Mouse (Mus musculus) urinary bladder, postnatal 36 days (tissue): ENCODE data around the gene Rab3il1.

Source experiments
- DNase-seq, 2 experiments: peaks; one replicate each; pipeline ENCODE4 v3.0.0; 2022; ENCODE audit warnings: low spot score in 2 of 2, mixed read lengths in 1 of 2

Gene Rab3il1

DNA sequence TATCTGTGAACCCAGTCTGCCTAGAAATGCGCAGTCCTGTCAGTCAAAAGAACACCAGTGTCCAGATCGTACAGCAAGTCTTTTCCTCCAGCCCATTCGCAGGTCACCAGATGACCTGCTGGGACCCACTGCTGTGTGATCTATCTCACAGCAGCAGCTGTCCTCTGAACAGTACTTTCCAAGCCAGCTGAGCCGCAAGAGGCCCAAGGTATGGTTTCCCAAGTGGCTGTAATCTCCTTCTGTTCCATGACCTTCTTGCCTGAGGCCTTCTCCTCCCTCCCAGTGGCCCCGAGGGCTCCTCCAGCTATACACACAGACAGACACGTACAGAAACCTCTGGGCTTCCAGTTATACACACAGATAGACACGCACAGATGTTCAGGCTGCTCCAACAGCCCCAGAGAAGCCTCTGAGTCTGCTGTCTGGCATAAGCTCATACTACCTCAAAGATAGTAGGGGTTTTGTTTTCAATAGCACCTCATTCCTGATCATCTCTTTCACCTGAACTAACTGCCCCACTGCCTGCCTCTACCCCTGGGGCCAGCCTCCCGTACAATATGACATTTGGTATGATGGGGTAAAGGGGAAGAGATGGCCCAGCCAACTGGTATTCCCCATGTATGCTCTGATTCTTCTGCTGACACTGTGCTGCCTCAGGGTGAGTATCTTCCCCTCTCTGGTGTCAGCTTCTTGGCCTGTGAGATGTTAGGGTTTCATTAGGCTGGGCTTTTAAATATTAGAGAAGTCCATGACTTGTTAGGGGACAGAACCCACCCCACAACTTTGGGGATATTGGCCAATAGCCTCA, 59.5 kb downstream of the Rab3il1 start:
- DNase-seq, result no peak

DNA sequence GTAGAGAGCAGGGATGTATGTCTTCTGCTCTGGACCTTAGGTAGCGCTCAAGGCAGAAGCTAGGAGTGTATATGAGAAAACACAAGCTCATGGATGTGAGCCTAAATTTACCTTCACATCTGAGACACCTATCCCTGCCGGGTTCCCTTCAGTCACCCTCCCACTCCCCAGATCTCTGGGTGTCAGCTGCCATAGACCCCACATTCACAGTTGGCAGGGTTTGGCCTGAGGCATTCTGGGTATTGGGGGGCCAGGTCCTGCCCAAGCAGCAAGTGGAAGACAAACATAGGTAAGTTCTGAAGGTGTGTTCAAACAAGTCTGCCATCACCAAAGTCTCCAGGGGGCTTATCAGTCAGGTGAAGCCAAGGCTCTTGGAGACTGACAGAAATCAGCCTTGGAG, 60.2 kb downstream of the Rab3il1 start:
- no peak for DNase-seq

- no peak for DNase-seq
Measured at GRCm38 (mm10) chr19:10062292-10062691, 60.8 kb downstream of the Rab3il1 start.

DNA sequence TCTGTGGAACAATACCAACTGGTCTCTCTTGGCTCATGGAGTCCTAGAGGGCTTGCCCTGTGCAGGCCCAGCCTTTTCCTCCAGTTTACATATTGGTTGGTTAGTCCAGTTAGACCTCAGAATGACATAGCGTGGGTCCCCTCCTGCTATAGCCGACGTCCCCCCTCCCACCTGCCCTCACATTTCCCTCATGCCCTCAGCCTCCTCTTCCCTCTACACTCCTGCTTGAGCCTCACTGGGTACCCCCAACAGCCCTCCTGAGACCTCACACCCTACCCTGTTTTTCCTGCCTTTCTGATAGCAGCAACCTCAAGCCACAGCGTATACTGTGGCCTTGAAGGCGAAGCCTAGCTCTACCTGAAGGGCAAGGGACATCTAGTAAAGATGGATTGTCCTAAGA, 61.4 kb downstream of the Rab3il1 start:
- no peak for DNase-seq

DNA sequence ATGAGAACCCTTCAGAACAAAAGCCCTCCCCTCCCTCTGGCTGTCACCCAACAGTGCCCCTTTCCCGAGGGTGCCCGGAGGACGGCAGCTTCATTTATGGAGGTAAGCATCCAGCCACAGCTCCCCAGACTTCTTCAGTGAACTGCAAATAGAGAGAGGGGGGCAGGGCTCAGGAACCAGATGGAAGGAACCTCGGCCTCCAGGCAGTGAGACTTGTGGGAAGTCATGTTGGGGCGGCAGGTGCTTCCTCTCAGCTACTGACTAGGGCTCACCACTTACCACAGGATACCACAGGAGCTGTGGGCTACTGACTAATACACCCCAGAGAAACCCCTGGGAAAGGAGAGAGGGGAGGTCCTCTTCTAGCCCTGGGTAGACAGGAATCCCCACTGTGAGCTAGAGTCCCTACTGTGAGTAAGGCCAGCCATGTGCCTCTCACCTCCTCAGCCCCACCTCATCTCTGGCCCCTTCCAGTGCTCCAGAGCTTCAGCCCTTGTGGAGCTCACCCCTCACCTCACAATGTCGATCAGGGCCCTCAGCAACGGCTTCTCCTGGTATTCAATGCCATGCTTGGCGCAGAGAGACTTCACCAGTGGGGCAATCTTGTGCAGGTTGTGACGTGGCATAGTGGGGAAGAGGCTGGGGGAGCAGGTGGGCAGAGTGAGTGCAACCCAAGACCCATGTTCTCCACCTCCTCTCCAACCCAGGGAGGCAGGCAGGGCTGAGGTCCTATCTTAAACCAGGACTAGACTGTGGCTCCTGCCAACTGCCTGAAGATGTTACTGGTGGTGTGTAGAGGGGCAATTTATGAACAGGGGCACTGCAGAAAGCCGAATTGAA, 62.9 kb downstream of the Rab3il1 start:
- no peak for DNase-seq

GRCm38 (mm10) chr19:10065465-10066188, 64.2 kb downstream of the Rab3il1 start:
- no peak for DNase-seq

GRCm38 (mm10) chr19:10066189-10066500, 64.7 kb downstream of the Rab3il1 start:
- DNase-seq, result no peak

DNA sequence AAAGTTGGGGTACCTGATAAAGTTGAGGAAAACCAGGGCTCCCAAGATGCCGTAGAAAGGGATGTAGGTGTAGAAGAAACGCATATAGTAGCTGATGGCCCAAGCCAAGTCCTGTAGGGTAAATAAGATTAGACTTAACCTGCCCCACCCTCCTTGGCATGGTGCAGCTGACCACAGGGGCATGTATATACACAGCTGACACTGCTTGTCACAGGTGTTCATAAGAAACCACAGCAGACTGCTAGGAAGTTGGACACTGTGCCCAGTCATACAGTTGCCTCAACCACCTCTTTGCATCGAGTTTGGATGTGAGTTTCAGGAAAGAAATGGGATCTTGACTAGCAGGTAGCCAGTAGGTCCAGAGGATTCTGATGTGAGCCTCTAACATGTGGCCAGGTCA, 65.0 kb downstream of the Rab3il1 start:
- no peak for DNase-seq

GRCm38 (mm10) chr19:10067701-10068100, 66.2 kb downstream of the Rab3il1 start:
- DNase-seq, result no peak

DNA sequence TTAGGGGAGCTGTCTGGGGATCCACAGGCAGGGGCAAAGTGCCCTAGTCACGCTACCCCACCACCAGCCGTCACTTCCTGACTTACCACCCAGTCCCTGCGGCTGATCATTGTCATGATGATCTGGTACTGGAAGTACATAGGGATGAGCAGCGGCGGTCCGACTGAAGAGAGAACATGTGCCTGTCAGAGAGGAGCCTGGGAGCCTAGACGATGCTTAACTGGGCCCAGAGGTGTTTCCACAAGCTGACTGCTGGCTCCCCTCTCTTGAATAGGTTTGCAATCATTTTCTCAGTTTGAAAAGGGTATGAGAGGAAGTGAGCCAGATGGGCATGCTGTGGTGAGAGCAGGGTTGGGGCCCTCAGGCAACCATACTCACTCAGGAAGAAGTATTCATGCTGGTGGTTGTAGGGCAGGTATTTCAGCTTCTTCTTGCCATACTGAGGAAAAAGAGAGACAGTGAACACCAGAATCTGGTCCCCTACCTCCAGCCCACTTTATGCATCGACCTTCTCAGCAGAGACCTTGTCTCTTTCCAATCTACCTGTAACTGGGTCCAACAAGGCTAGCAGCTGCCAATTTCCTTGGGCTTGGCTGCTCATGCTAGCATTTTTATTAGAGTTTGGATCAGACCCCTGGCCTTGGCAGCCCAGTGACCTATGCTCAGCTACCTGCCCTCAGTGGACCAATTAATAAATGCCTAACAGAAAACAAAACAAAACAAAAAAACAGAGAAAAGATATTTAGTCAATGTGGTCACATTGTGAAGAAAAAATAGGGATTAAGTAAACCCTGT, 68.9 kb downstream of the Rab3il1 start:
- DNase-seq, result no peak

DNA sequence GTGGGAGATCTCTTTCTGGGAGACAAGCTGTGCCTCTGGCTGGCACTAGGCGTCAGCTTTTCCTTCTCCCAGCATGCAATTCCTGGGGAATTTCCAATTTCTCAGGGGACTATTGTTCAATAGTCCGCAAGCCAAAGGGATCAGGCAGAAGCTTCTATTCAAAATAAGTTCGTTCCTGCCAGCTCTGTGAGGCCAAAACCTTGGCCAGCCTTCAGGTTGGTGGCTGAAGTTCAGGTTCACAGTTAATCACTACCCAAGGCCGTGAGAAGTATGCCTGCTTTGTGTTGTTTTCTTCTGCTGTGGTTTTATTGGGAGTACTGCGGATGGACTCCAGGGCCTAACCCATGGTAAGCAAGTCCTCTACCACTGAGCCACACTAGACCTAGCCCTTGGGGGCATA, 69.7 kb downstream of the Rab3il1 start:
- DNase-seq, result no peak

GRCm38 (mm10) chr19:10071892-10072291, 70.4 kb downstream of the Rab3il1 start:
- DNase-seq, result no peak

GRCm38 (mm10) chr19:10073145-10073544, 71.7 kb downstream of the Rab3il1 start:
- DNase-seq, result no peak

DNA sequence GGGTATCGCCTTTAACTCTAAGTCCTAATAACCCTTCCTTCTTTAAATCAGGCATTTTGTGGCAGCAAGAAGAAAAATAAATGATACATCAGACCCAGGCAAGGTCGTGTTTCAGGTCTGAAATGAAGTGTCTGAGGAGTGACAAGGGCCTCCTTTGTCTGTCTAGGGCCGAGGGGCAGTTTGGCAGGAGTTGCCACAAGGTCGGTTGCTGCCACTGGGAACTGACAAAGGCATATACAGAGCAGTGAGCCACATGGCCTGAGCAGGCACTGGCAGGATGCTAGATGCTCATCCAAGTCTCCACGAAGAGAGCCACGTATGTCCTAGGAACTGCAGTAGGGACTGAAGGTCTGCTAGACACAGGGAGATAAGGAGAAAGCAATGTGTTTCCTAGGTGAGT, 76.9 kb downstream of the Rab3il1 start:
- DNase-seq, result no peak

- no peak for DNase-seq
Measured at GRCm38 (mm10) chr19:10080384-10080783, 78.9 kb downstream of the Rab3il1 start.

- no peak for DNase-seq
Measured at GRCm38 (mm10) chr19:10082105-10082504, 80.6 kb downstream of the Rab3il1 start.

- no peak for DNase-seq
Measured at GRCm38 (mm10) chr19:10085454-10085853, 84.0 kb downstream of the Rab3il1 start.

GRCm38 (mm10) chr19:10086976-10087375, 85.5 kb downstream of the Rab3il1 start:
- no peak for DNase-seq
